Mouse (Mus musculus) neural tube, embryonic 13.5 days (tissue): ENCODE measurements at regions not wholly inside any gene's neighbourhood (a gene's known extent, or its start where the extent isn't known, plus 50 kb on each side); places are given as distances from the start of the nearest gene placed in this dataset.
A peak's percentile ranks its signal among the peaks of the same experiment; 100 is the strongest.

Source experiments
- ATAC-seq: fragments of 200-750 bp; cut with Nextera tagmentation; 2 replicates; pipeline ENCODE4 v1.8.0; 2017; ENCODE audit warnings: low read depth, mild to moderate bottlenecking, moderate TSS enrichment, moderate library complexity
- H3K27ac ChIP-seq: fragments of 300-500 bp; sonication (generic); replicated peaks from 2 replicates; pipeline ENCODE4 v1.5.1; 2015; ENCODE audit warnings: moderate library complexity, mild to moderate bottlenecking, inconsistent platforms
- H3K27me3 ChIP-seq: fragments of 300-500 bp; sonication (generic); 2 replicates; pipeline ENCODE4 v1.6.1; 2015; ENCODE audit warnings: mild to moderate bottlenecking, inconsistent platforms
- H3K36me3 ChIP-seq: fragments of 300-500 bp; sonication (generic); 2 replicates; pipeline ENCODE4 v1.6.1; 2015; ENCODE audit warnings: mild to moderate bottlenecking, inconsistent platforms
- H3K4me1 ChIP-seq: fragments of 300-500 bp; sonication (generic); replicated peaks from 2 replicates; pipeline ENCODE4 v1.6.1; 2015; ENCODE audit warnings: inconsistent platforms
- H3K4me2 ChIP-seq: fragments of 300-500 bp; sonication (generic); 2 replicates; pipeline ENCODE4 v1.6.1; 2015; ENCODE audit warnings: inconsistent platforms, mild to moderate bottlenecking, moderate library complexity
- H3K4me3 ChIP-seq: fragments of 300-500 bp; sonication (generic); 2 replicates; pipeline ENCODE4 v1.5.1; 2015; ENCODE audit warnings: mild to moderate bottlenecking, inconsistent platforms
- H3K9ac ChIP-seq: fragments of 300-500 bp; sonication (generic); 2 replicates; pipeline ENCODE4 v1.6.1; 2015; ENCODE audit warnings: moderate library complexity, mild to moderate bottlenecking, inconsistent platforms
- H3K9me3 ChIP-seq: fragments of 300-500 bp; sonication (generic); 2 replicates; pipeline ENCODE4 v1.6.1; 2016; ENCODE audit warnings: inconsistent platforms
- WGBS: fragments of 180-500 bp; shearing (Covaris S2); methylation state at CpG from one replicate; pipeline ENCODE4 v1.1.7; 2015; 5-methylcytosine and 5-hydroxymethylcytosine counted together

GRCm38 (mm10) chr12:99643016-99643415 lies 79.6 kb upstream of the Foxn3 start:
- H3K4me1 ChIP-seq = peaks cover 23% of the 10 kb centered on the region
- H3K9me3 ChIP-seq = peaks cover 29% of the 10 kb centered on the region
- ATAC-seq = no peak
- H3K27ac ChIP-seq = no peak overlapping the region
- no peaks in the 10 kb centered on the region for H3K36me3 ChIP-seq
- no peak overlapping the region for H3K9ac ChIP-seq
- no peak overlapping the region for H3K4me3 ChIP-seq
- H3K4me2 ChIP-seq = no peak overlapping the region
- WGBS = 96% methylated on average over 16 of the region's 16 CpGs
- no peaks in the 10 kb centered on the region for H3K27me3 ChIP-seq

DNA sequence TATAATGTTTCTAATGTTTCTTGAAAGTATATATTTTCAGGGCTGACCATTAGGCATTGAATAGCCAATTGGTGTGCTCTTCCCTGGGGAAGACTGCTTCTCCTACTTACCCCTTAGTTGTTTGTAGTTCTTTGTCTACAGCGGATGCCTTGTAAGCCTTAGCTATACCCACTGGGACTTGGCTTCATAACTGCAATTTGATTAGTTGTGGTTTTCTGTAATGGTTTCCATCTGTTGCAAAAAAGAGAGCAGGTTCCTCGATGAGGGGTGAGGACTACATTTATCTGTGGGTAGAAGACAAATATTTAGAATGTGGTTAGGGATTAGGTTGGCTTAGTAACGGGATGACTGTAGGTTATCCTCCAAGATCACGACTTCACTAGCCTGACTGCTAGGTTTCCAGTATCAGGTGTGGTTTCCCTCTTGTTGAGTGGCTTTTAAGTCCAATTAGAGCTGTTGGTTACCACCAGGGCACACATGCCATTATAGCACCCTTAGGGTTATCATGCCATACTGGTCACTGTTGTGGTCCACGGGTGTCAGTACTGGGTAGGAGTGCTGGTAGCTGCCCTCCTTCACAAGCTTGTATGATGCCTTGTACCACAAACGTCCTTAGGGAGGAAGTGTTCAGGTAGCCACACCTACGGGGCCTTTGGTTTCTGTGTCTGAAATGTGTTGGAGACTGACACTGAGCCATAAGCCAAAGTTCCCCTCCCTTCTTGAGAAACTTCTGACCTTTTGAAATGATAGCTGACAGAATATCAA lies 78.9 kb upstream of the Foxn3 start:
- H3K36me3 ChIP-seq = no peaks in the 10 kb centered on the region
- H3K9me3 ChIP-seq = peaks cover 29% of the 10 kb centered on the region
- WGBS = 82% methylated on average over 7 of the region's 7 CpGs
- H3K9ac ChIP-seq = no peak overlapping the region
- no peaks in the 10 kb centered on the region for H3K27me3 ChIP-seq
- H3K4me1 ChIP-seq = peaks cover 23% of the 10 kb centered on the region
- no peak for ATAC-seq
- H3K4me3 ChIP-seq = no peak overlapping the region
- no peak overlapping the region for H3K27ac ChIP-seq
- no peak overlapping the region for H3K4me2 ChIP-seq

- Histone ChIP-seq H3K9me3 (peaks cover 29% of the 10 kb centered on the region), H3K4me1 (peaks cover 23% of the 10 kb centered on the region), H3K4me3 (peak overlapping the region; percentile 27), H3K27ac (no peak overlapping the region), H3K4me2 (peak overlapping the region; percentile 58), H3K36me3 (no peaks in the 10 kb centered on the region), H3K9ac (peak overlapping the region; percentile 63), H3K27me3 (no peaks in the 10 kb centered on the region)
- ATAC-seq = peak; percentile 9; the same call in 1 of the 2 replicates
- WGBS = 27% methylated on average over 8 of the region's 9 CpGs
Observed at GRCm38 (mm10) chr12:99641278-99641677, 77.9 kb upstream of the Foxn3 start.

DNA sequence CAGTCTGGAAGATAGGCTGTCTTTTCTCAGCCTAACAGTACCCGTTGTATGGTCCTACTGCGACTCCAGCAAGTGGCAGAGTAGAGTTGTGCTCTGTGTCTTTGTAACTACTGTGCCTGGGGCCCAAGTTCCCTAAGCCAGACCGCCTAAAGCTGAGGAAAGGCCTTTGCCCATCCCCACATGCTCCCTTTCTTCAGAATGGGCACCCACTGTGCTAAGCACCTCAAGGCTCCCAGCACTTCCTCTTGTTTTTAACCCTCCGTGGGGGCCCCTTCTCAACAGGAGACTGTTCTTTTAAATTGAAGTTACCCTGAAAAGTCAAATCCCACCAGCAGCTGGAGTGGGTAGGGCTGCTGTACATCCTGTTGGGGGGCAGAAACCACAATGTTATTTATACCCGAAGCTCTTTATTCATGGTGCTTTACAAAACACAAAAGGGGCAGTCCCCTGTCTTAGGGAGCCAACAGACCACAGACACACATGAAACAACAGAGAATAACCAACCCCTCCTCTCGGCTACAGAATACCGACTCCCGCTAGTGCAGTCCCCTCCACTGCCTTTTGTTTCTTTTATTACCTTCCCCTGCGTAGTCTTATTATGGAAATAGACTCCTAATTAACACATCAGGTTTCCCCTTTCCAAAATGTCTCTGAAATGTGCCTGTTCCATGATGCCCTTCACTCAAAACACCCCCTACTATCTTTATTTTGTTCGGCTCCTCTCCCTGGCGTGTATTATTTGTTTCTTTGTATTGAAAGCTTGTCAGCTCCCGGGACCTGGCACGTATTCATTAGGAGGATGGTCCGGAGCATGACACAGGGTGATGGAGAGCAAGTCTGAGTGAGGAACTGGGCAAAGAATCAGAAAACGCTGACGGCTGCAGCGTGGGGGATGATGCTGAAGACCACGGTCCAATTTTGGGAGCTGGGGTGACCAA lies 77.1 kb upstream of the Foxn3 start:
- Histone ChIP-seq H3K4me2 (peak overlapping the region; percentile 58), H3K36me3 (no peaks in the 10 kb centered on the region), H3K9ac (peak overlapping the region; percentile 63), H3K4me1 (peaks cover 23% of the 10 kb centered on the region), H3K9me3 (peaks cover 23% of the 10 kb centered on the region), H3K27ac (peak overlapping the region; percentile 57), H3K4me3 (peak overlapping the region; percentile 27), H3K27me3 (no peaks in the 10 kb centered on the region)
- 2% methylated on average over 18 of the region's 18 CpGs for WGBS
- peak; percentile 74 for ATAC-seq

GRCm38 (mm10) chr12:99639847-99640213 lies 76.4 kb upstream of the Foxn3 start:
- Histone ChIP-seq H3K9me3 (peaks cover 18% of the 10 kb centered on the region), H3K4me1 (peaks cover 23% of the 10 kb centered on the region), H3K36me3 (no peaks in the 10 kb centered on the region), H3K27ac (peak overlapping the region; percentile 57), H3K27me3 (no peaks in the 10 kb centered on the region), H3K4me2 (peak overlapping the region; percentile 58), H3K9ac (no peak overlapping the region), H3K4me3 (no peak overlapping the region)
- peak; percentile 46; the same call in 1 of the 2 replicates for ATAC-seq
- WGBS = 7% methylated on average over 8 of the region's 8 CpGs

DNA sequence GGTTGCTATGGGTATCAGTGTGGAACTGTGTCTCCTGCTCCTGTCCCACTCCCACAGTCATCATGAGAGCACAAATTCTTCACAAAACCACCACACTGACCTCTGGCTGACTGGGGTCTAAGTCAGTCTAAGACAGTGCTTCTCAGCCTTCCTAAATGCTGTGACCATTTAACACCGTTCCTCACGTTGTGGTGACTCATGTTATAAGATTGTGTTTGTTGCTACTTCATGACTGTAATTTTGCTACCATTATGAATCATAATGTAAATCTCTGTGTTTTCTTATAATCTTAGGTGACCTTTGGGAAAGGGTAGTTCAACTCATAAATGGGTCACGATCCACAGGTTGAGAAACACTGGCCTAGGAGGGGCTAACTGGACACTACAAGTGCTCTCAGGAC lies 75.7 kb upstream of the Foxn3 start:
- no peak overlapping the region for H3K9ac ChIP-seq
- WGBS = 82% methylated on average over 3 of the region's 3 CpGs
- no peaks in the 10 kb centered on the region for H3K36me3 ChIP-seq
- H3K9me3 ChIP-seq = peaks cover 11% of the 10 kb centered on the region
- H3K27me3 ChIP-seq = no peaks in the 10 kb centered on the region
- H3K27ac ChIP-seq = no peak overlapping the region
- ATAC-seq = no peak
- H3K4me1 ChIP-seq = peaks cover 23% of the 10 kb centered on the region
- no peak overlapping the region for H3K4me3 ChIP-seq
- H3K4me2 ChIP-seq = no peak overlapping the region

GRCm38 (mm10) chr12:99637986-99638385 lies 74.6 kb upstream of the Foxn3 start:
- Histone ChIP-seq H3K27ac (no peak overlapping the region), H3K9me3 (peaks cover under 1% of the 10 kb centered on the region; the same call in 1 of the 2 replicates), H3K4me2 (no peak overlapping the region), H3K36me3 (no peaks in the 10 kb centered on the region), H3K27me3 (no peaks in the 10 kb centered on the region), H3K9ac (no peak overlapping the region), H3K4me1 (peaks cover 23% of the 10 kb centered on the region), H3K4me3 (no peak overlapping the region)
- ATAC-seq = no peak
- WGBS = 89% methylated on average over 5 of the region's 5 CpGs

GRCm38 (mm10) chr12:99636234-99636633 lies 72.9 kb upstream of the Foxn3 start:
- Histone ChIP-seq H3K9me3 (no peaks in the 10 kb centered on the region), H3K4me3 (no peak overlapping the region), H3K4me2 (no peak overlapping the region), H3K9ac (no peak overlapping the region), H3K27me3 (no peaks in the 10 kb centered on the region), H3K4me1 (peaks cover 19% of the 10 kb centered on the region), H3K36me3 (no peaks in the 10 kb centered on the region), H3K27ac (no peak overlapping the region)
- no peak for ATAC-seq
- 83% methylated on average over 3 of the region's 3 CpGs for WGBS

DNA sequence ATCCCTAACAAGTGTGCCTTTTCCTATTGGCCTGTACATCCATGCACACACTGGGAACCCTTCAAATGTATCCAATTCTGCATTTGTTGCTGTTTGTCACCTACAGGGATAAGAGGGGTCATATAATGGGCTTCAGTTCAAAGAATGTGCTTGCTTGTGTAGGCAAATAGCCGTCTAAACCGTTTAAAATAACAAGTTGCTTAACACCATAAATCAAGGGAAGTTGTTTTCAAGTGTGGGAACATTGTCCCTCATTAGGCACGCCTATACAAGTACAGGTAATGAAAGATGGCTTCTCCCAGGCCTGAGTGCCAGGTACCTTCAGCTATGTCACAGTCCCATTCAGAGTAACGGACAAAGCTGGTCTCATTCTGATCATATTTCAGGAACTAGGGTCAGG lies 72.0 kb upstream of the Foxn3 start:
- Histone ChIP-seq H3K9me3 (no peaks in the 10 kb centered on the region), H3K4me1 (peaks cover 11% of the 10 kb centered on the region), H3K27ac (no peak overlapping the region), H3K4me3 (no peak overlapping the region), H3K36me3 (no peaks in the 10 kb centered on the region), H3K27me3 (no peaks in the 10 kb centered on the region), H3K4me2 (no peak overlapping the region), H3K9ac (no peak overlapping the region)
- WGBS = 57% methylated on average over 4 of the region's 4 CpGs
- no peak for ATAC-seq

- H3K4me1 ChIP-seq = peaks cover 4% of the 10 kb centered on the region
- H3K9ac ChIP-seq = no peak overlapping the region
- no peak overlapping the region for H3K4me3 ChIP-seq
- no peaks in the 10 kb centered on the region for H3K27me3 ChIP-seq
- H3K27ac ChIP-seq = no peak overlapping the region
- H3K36me3 ChIP-seq = no peaks in the 10 kb centered on the region
- no peaks in the 10 kb centered on the region for H3K9me3 ChIP-seq
- no peak overlapping the region for H3K4me2 ChIP-seq
- 96% methylated on average over 4 of the region's 4 CpGs for WGBS
- no peak for ATAC-seq
Observed at GRCm38 (mm10) chr12:99634726-99635125, 71.3 kb upstream of the Foxn3 start.

GRCm38 (mm10) chr12:99633678-99634077 lies 70.3 kb upstream of the Foxn3 start:
- no peak overlapping the region for H3K4me3 ChIP-seq
- no peaks in the 10 kb centered on the region for H3K36me3 ChIP-seq
- WGBS = 91% methylated on average over 10 of the region's 10 CpGs
- peaks cover under 1% of the 10 kb centered on the region; the same call in 1 of the 2 replicates for H3K4me1 ChIP-seq
- ATAC-seq = no peak
- no peak overlapping the region for H3K27ac ChIP-seq
- H3K27me3 ChIP-seq = no peaks in the 10 kb centered on the region
- no peak overlapping the region for H3K9ac ChIP-seq
- no peak overlapping the region for H3K4me2 ChIP-seq
- no peaks in the 10 kb centered on the region for H3K9me3 ChIP-seq

- no peak overlapping the region for H3K4me2 ChIP-seq
- no peak overlapping the region for H3K9ac ChIP-seq
- no peaks in the 10 kb centered on the region for H3K27me3 ChIP-seq
- no peaks in the 10 kb centered on the region for H3K9me3 ChIP-seq
- WGBS = 87% methylated on average over 6 of the region's 6 CpGs
- no peaks in the 10 kb centered on the region for H3K36me3 ChIP-seq
- ATAC-seq = no peak
- no peak overlapping the region for H3K27ac ChIP-seq
- no peak overlapping the region for H3K4me3 ChIP-seq
- peaks cover 7% of the 10 kb centered on the region for H3K4me1 ChIP-seq
Observed at GRCm38 (mm10) chr12:99632988-99633387, 69.6 kb upstream of the Foxn3 start.
